Mouse (Mus musculus) R1 (cell line): ENCODE measurements around the gene Cutc.

Experiments used
- DNase-seq: peaks from one replicate; pipeline ENCODE4 v3.0.0-alpha.2; 2018; ENCODE audit warnings: low read depth, low spot score

Gene Cutc

DNA sequence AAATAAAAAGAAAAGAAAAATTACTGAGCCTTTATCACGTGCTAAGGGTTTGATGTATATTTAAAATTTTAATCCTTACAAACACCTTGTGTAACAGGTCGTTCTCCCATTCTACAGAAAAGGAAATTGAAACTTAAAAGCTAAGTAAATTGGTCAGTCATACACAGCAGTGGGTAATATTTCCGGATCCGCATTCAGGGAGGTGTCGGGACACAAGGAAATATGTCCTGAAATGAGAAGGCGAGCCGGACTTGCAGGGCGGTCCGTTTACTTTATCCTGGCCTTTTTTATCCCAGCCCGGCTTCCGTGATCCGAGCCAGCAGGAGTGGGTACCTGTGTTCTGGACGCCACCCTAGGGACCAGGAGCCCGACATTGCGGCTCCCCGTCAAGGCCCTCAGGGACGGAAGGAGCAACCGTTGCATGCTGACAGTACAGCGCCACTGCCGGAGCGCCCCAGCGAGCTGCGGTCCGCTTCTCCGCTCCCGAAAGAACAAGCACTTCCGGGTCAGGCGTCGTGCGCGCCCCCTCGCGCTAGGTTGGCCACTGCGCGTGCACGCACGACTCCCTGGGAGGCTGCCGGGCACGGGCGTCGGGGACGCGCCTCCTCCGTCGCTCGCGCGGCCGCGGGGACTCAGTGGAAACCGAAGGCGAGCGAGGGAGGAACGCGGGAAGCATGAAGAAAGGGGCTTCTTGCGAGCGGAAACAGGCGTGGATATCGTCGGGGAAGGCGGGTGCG lies at the start of gene Cutc, which contains the start of gene Cox15:
TSS of gene Cutc (plus strand) at position 508 of the 737 bp plus-strand sequence.
TSS of gene Cox15 (minus strand) at position 512 of the 737 bp plus-strand sequence.
- DNase-seq: peak; percentile 95

DNA sequence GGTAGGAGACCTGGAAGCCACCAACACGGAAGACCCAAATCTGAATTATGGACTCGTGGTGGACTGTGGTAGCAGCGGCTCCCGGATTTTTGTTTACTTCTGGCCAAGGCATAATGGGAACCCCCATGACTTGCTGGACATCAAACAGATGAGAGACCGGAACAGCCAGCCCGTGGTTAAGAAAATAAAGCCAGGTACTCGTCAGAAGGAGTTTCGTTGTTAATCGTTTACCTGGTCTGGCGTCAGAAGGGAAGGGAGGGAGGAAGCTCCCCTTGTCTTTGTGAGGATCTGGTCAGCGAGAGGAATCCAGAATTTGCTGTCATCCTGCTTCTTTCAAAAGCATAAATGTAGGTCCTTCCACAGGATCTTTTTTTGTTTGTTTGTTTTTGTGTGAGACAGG lies 48.6 kb upstream of the Cutc start:
- DNase-seq: no peak

DNA sequence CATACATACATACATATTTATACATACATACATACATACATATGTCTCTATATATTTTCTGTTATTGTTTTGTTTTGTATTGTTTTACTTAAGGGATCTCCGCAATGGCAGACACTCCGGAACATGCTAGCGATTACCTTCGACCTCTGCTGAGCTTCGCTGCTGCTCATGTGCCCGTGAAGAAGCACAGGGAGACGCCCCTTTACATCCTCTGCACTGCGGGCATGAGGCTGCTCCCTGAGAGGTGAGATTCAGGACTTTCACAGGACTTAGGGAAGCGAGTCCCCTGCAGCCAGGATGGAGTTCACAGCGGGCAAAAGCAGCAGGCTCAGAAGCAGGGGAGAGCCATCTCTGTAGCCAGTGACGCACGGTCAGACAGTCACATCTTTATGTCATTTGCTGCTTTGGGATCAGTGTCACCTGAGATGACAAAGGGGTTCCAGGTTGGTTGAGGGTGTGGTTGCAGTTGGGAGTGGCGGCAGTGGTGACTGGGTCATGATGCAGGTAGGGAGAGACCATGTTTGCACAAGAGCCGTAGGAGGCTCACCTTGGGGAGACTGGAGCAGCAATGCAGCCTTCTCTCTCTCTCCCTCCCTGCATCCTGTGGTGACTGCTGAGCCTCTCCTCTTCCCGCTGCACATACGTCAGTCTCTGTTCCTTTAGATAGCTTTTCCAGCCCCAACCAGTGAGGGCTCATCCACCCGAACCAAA lies 47.9 kb upstream of the Cutc start:
- no peak for DNase-seq

DNA sequence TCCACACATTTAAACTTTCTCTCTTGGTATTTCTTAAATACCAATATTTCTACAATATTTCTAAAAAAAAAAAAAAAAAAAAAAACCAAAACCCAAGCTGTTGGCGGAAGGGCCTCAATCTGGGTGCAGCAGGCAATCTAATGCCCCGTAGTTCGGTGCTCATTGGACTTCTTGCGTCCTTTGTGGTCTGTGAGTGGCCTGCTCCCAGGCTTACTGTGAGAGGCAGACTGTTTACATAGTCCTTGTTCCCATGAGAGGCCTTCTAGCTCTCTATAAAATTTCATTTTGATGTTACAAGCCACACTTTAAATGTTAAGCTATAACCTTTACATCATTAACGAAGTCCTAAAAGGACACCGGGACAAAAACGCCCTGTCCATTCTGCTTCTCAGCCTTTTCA lies 44.6 kb upstream of the Cutc start:
- DNase-seq: no peak

DNA sequence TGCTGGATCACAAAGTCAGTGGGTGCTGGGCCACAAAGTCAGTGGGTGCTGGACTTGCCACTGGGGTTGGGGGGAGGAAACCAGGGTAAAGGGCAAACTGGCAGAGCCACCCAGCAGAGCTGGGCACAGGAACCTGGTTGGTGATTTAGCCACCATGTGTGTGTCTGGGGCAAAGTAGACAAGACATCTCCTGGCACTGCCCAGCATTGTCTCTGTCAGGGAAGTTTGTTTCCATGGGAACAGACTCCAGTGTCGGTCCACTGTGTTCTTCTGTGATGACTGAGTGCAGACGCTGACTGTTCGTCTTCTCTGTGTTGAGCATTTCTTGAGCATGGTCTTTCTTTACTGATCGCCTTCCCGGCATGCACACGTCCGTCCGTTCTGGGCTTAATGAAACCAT lies 43.5 kb upstream of the Cutc start:
- DNase-seq: no peak

DNA sequence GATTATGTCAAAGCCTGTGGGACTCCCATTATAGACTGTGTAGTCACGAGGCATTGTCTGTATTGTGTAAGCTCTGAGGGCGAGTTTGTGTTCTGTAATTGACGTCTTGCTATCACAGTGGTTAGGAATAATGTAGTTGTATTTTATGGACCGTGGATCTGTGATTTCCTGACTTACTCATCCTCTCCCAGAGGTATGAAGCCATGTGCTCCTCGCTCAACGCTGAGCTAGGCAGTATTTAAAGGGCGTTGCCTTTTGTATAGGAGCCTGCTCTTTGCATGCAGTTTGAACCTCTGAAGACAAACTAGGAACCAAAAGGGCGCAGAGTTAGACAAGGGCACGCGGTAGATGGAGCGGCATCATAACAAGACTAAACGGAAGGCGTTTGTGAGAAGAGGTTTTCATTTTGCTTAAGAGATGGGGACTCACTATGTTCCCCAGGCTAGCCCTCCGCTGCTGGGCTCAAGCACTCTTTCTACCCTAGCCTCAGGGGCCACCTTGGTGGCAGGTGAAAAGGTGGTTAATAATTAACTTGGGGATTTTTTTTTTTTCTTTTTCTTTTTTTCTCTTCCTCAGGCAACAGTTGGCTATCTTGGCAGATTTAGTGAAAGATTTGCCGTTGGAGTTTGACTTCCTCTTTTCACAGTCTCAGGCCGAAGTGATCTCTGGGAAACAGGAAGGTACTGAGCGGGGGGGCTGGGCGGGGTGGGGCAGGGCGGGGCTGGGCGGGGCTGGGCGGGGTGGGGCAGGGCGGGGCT lies 41.5 kb upstream of the Cutc start:
- peak; percentile 54 for DNase-seq

DNA sequence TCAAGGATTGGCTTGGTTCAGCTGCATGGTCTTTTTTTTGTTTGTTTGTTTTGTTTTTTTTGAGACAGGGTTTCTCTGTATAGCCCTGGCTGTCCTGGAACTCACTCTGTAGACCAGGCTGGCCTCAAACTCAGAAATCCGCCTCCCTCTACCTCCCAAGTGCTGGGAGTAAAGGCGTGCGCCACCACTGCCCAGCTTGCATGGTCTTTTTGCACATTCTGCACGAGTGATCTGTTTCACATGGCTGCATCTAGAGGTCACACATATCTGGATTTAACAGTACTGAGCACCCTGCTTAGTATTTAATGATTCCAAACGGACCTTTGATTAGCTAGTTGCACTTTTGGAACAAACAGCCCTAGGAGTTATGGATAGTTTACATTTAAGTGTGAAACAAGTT lies 40.8 kb upstream of the Cutc start:
- DNase-seq: no peak

DNA sequence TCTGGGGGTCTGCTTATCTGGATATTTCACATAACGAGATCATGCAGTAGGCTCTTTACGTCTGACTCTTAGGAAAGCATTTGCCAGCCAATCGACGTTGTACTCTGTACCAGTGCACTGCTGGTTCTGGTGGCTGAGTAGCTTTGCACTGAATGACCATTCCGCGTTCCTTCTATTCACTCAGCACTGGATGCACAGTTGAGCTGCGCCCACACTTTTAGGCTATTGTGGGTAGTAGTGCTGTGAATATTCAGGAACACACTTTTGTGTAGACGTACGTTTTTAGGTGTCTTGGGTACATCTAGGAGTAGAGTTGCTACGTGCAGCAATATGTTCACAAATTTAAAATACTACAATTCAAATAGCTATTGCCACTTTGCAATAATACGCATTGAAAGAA lies 32.7 kb upstream of the Cutc start:
- no peak for DNase-seq

DNA sequence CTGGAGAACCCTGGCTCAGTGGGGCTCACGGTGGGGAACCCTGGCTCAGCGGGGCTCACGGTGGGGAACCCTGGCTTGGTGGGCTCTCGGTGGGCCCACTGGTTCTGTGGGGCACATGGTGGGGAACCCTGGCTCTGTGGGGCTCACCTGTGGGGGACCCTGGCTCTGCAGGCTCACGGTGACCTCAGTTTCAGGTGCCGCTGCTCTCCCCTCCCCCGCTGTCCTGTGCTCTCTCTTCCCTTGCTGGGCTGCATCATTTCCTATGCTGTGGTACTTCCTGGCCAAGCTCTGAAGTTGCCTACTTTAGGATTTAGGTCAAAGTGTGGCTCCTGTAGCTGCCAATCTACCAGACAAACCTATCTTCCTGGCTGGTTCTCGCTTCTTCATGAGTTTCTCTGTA lies 29.9 kb upstream of the Cutc start:
- DNase-seq: no peak

DNA sequence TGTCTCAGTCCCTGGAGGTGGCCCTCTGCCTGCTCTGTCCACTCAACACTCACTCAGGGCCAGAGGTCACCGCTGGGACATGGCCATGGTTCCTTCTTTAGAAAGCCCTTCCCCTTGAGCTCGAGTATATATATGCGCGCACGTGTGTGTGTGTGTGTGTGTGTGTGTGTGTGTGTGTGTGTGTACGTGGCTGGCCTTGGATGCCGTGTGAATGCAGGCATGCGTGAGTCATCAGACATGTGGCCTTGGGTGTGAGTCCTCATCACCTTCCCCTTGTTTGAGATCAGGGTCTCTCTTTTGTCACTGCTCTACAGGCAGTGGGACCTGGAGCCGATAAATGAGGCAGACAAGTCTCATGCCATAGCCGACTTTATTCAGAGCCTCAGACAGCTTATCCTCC lies 29.3 kb upstream of the Cutc start:
- no peak for DNase-seq

DNA sequence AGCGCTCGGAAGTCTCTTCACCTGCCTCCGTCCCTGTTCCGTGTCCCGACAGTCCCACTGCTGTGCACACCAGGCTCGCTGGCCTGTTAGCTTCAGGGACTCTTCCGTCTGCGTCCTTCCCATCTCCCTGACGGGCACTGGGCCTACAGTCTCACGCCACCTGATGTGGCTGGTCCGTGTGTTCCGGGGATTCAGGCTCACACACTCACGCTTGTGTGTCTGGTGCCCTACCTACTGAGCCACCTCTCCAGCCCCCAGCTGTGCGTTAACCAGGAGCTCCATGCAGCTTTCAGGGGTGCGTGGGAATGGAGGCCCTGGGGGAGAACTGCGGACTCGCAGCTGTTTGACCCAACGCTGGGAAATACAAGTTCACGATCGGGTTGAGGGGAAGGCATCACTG lies 28.6 kb upstream of the Cutc start:
- no peak for DNase-seq

DNA sequence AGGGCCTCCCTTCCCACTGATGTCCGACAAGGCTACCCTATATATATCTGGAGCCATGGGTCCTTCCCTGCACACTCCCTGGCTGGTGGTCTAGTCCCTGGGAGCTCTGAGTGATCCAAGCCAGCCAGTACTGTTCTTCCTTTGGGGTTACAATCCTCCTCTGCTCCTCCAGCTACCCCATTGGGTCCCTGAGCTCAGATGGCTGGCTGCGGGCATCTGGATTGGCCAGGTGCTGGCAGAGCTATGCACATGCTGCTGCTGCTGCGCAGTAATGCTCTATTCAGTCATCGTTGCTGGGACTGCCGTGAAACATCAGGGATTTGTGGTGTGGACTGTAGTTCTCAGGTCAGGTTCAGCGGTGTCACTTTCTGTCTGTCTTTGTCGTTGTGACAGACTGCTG lies 28.0 kb upstream of the Cutc start:
- peak; percentile 54 for DNase-seq

DNA sequence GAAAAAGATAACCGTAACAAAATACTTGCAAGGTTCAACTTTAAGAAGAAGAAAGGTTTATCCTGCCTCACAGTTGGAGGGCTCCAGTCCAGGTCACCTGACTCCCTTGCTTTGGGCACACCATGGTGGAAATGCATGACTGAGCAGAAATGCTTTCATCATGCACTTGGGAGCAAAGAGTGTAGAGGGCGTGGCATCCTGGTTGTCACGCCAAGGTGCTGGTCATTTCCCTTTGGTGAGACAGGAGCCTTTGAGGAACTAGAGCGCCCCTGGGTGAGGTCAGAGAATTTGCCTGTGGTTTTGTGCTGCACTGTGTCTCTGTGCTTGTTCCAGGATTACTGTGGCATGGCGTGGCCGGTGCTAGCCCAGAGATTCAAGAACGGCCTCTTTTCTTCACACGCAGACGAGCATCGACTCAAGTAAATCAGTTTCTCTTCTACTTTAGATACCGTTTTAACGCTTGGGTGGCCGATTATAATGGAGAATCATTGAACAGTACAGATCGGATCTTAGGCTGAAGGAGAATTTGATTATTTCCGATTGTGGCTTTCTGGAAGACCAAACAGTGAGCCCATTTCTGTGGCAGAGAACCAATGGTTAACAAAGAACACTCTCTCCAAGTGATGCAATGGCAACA lies 26.2 kb upstream of the Cutc start:
- peak; percentile 53 for DNase-seq

DNA sequence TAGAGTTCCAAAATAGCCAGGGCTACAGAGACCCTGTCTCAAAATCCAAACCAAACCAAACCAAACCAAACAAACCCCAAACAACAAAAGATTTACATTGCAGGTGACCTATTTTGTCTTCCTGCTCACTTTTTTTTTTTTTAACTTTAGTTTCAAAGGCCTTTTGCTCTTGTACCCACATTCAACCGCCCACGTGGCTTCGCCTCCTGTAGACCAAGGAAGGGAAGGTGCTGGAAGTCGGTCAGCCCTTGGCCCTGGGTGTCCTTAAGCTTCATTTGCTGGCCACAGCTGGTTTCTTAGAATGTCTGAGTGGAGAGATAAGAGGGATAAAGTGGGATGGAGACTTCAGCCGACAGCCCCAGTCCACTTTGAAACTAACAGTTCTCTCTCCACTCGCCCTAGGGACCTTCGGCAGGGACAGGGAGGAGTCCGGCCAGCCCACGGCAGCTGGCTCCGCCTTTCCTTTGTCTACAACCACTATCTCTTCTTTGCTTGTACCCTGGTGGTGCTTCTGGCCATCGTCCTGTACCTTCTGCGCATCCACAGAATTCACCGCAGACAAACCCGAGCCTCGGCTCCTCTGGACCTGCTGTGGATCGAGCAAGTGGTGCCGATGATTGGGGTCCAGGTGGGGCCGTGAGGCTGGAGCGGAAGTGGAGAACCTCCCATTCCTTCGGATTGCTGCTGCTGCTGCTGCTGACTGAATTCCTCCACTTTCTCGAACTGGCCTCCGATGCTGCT lies 23.3 kb upstream of the Cutc start:
- DNase-seq: peak; percentile 60

DNA sequence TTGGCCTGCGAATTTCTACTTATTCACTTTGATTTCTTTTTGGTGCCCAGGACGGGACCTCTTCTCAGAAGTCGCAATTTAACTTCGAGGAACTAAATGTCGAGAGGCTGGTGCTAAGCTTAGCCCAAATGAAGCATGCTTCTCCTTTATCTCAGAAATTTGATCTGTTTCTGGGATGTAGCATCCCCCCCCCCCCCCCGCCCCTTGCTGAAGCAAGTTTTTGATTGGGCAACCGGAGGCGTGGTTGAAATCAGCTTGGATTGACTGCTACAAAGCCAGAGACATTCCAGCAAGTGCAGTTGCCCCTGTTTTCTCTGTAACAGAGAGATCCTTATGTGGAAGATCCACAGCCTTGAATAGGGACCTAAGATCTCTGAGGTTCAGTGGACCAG lies 22.8 kb upstream of the Cutc start:
- peak; percentile 47 for DNase-seq

DNA sequence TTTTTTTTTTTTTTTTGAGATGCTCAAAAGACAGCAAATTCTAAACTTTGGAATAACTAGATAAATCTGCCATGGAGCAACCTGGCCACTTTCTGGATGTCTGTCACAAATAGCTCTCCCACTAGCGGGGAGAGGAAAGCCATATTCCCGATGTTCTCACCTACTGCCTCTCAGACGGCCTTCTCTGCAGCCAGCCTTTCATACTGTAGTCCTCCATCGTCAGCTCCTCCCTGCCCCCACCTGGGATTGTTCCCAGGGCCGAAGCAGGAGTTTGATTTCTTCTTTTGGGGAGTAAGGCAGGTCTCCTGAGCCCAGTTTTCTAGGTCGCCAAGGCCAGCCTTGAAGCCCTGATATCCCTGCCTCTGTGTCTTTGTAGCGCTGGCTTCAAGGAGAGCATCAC lies 21.6 kb upstream of the Cutc start:
- DNase-seq: no peak

DNA sequence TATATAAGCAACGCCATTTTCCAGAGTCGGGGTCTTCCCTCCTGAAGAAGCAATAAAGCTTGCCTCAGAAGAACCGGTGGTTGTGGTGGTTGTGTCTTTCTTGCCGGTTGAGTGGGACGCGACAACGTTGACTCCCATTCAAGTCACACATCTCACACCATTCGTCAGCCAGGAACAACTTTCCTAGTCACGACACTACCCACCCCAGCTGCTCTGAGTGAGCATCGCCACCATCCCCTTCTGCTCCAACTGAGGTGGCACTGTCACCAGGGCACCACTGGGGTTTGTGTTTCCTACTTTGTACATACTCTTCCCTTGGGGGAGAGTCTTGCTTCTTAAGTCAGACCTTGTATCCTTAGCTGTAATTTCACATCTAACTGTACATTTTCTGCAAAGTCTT lies 14.4 kb upstream of the Cutc start:
- no peak for DNase-seq

DNA sequence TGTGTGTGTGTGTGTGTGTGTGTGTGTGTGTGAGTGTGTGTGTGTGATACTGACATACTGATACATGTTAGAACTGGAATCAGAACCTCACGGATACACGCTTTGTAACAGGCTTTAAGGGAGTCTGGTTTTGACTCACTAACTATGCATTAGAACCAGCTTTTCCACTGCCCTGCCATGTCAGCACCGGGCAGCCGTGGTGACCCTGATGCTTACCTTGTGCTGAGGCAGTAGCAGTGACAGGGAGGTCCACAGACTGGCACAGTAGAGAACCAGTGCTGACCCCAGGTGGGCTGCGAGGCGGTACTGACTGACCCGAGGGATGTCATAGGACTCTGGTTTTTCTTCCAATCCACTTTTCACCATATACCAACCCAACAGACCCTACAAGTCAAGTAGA lies 9.4 kb upstream of the Cutc start:
- no peak for DNase-seq

DNA sequence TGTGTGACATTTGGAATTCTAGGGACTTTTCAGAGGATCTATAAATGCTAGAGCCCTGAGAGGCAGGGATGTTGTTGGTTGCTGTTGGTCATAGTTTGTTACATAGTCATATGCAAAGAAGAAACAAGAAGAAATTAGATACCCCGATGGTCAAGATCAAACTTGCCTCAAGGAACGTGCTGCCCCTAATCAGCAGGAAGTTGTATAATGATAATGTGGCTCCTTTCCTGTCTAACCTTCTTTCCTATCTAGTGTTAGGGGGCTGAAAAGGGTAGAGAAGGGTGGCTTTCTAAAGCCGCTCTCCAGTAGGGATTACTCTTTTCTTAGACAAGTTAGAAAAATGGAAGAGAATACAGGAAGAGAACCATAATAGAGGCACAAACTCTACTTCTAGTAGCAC lies 7.1 kb upstream of the Cutc start:
- no peak for DNase-seq

DNA sequence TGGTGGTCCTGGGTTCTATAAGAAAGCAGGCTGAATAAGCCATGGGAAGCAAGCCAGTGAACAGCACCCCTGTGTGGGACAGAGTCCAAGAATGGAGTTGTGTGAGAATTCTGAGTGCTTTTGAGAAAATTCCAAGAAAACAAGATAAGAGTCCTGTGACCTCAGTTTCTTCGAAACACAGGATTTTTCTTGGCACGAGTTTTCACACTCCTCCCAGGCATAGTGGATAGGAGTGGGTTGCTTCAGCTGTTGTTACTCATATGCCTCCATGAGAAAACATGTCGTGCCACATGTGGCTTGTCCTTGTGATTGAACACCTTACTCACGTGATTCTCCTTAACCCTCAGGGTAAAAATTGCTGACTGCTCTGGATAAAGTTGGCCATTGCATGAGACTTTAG lies 4.9 kb upstream of the Cutc start:
- no peak for DNase-seq

DNA sequence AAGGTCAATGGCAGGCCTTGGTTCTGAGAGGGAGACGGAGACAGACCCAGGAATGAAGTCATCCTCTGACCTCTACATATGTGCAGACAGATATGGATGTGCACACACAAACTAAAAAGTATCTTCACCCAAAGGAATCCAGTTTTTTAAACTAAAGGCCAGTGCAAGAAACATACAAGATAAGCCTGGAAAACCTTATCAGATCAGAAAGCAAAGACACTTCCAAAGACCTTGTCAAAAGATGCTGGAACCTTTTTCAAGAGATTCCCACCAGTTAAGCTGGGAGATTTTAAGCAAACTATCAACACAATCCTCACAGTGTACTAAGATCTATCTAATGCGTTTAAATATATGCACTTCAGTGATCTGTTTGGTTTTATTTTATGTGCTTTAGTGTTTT lies 2.8 kb upstream of the Cutc start:
- DNase-seq: no peak
